Mouse (Mus musculus) cortical plate, adult 2 months (tissue): Measurements from ENCODE around the gene Agpat3. TPM values are rescaled to one million over a fixed set of nuclear protein-coding genes. Genes with fewer than 3 reads are reported as not detected.

ENCODE experiments used
- H3K27ac ChIP-seq: fragments of 200-500 bp; 2 replicates; pipeline ENCODE4 v1.5.1; 2012; ENCODE audit warnings: low read length, control low read depth, inconsistent platforms; ENCODE audit not compliant: insufficient read depth
- H3K4me1 ChIP-seq: fragments of 200-500 bp; 2 replicates; pipeline ENCODE4 v1.6.1; 2011; ENCODE audit warnings: low read length; ENCODE audit not compliant: control insufficient read depth, insufficient read depth
- H3K4me3 ChIP-seq: fragments of 200-500 bp; 2 replicates; pipeline ENCODE4 v1.5.1; 2011; ENCODE audit warnings: mild to moderate bottlenecking, low read length, control low read depth; ENCODE audit not compliant: insufficient read depth
- CTCF ChIP-seq: fragments of 200-500 bp; IDR thresholded peaks from 2 replicates; pipeline ENCODE4 v1.5.1; 2011; ENCODE audit warnings: mild to moderate bottlenecking, control low read depth, low read length; ENCODE audit not compliant: insufficient read depth; ENCODE audit errors: extremely low read depth
- POLR2A ChIP-seq: fragments of 200-500 bp; IDR thresholded peaks from 2 replicates; pipeline ENCODE4 v1.6.1; 2011; ENCODE audit warnings: mild to moderate bottlenecking, low read length, control low read depth; ENCODE audit not compliant: insufficient read depth; ENCODE audit errors: extremely low read depth
- polyA plus RNA-seq: library from polyadenylated mRNA; depleted of rRNA; stranded (reverse); fragments of >200 nt; gene quantifications from 2 replicates; pipeline ENCODE4 v1.2.3, GENCODE M21; 2012

Agpat3 gene
- polyA plus RNA-seq, 1 experiment: 241 TPM

- Histone ChIP-seq H3K27ac (no peak overlapping the region), H3K4me1 (peaks cover 13% of the 10 kb centered on the region), H3K4me3 (no peak overlapping the region)
- no peak for TF ChIP-seq CTCF
- no peak for TF ChIP-seq POLR2A
These were observed 20.7 kb downstream of the Agpat3 start for GRCm38 (mm10) chr10:78331577-78331976.

- no peak overlapping the region for H3K4me3 ChIP-seq
- TF ChIP-seq POLR2A (no peak), CTCF (no peak)
- no peak overlapping the region for H3K27ac ChIP-seq
- peaks cover 11% of the 10 kb centered on the region for H3K4me1 ChIP-seq
These were observed 23.0 kb downstream of the Agpat3 start for GRCm38 (mm10) chr10:78329305-78329704.

- Histone ChIP-seq H3K4me1 (peaks cover 15% of the 10 kb centered on the region), H3K27ac (no peak overlapping the region), H3K4me3 (no peak overlapping the region)
- TF ChIP-seq CTCF: no peak
- no peak for TF ChIP-seq POLR2A
These were observed 24.2 kb downstream of the Agpat3 start for GRCm38 (mm10) chr10:78328011-78328575.

- H3K27ac ChIP-seq: no peak overlapping the region
- TF ChIP-seq CTCF (no peak), POLR2A (no peak)
- peaks cover 17% of the 10 kb centered on the region for H3K4me1 ChIP-seq
- H3K4me3 ChIP-seq: no peak overlapping the region
These were observed 26.2 kb downstream of the Agpat3 start for GRCm38 (mm10) chr10:78325916-78326647.

- TF ChIP-seq CTCF: no peak
- TF ChIP-seq POLR2A: no peak
- H3K4me1 ChIP-seq: peaks cover 21% of the 10 kb centered on the region
These were observed 27.6 kb downstream of the Agpat3 start for GRCm38 (mm10) chr10:78324556-78325164.

GRCm38 (mm10) chr10:78323214-78323880 lies 28.9 kb downstream of the Agpat3 start:
- Histone ChIP-seq H3K27ac (no peak overlapping the region), H3K4me1 (peaks cover 18% of the 10 kb centered on the region), H3K4me3 (no peak overlapping the region)
- TF ChIP-seq POLR2A (no peak), CTCF (no peak)

More at GRCm38 (mm10) chr10:78324556-78325164, 27.6 kb downstream of the Agpat3 start:
- Histone ChIP-seq H3K27ac (no peak overlapping the region), H3K4me3 (no peak overlapping the region)

GRCm38 (mm10) chr10:78322806-78323205 lies 29.5 kb downstream of the Agpat3 start:
- TF ChIP-seq POLR2A (no peak), CTCF (peak; percentile 10; the same call in 1 of the 2 replicates)
- no peak overlapping the region for H3K27ac ChIP-seq
- H3K4me1 ChIP-seq: peaks cover 18% of the 10 kb centered on the region
- H3K4me3 ChIP-seq: no peak overlapping the region

GRCm38 (mm10) chr10:78321133-78321757 lies 31.0 kb downstream of the Agpat3 start:
- TF ChIP-seq CTCF (no peak), POLR2A (no peak)
- H3K4me3 ChIP-seq: no peak overlapping the region
- no peak overlapping the region for H3K27ac ChIP-seq
- H3K4me1 ChIP-seq: peaks cover 18% of the 10 kb centered on the region

GRCm38 (mm10) chr10:78320526-78320925 lies 31.8 kb downstream of the Agpat3 start:
- Histone ChIP-seq H3K27ac (no peak overlapping the region), H3K4me3 (no peak overlapping the region), H3K4me1 (peaks cover 16% of the 10 kb centered on the region)
- TF ChIP-seq CTCF (no peak), POLR2A (no peak)
